Mouse (Mus musculus) C2C12 (cell line): Measurements from ENCODE around the gene Olfr749.

Experiments used
- CEBPB ChIP-seq: IDR thresholded peaks from one replicate; pipeline ENCODE4 v1.6.1; 2011; ENCODE audit warnings: low read depth, mild to moderate bottlenecking, control low read depth, moderate library complexity
- CTCF ChIP-seq: IDR thresholded peaks from one replicate; pipeline ENCODE4 v1.5.1; 2011; ENCODE audit not compliant: control insufficient read depth, insufficient read depth, insufficient read length
- FOSL1 ChIP-seq: IDR thresholded peaks from one replicate; pipeline ENCODE4 v1.8.0; 2011; ENCODE audit warnings: mild to moderate bottlenecking, low read length; ENCODE audit not compliant: poor library complexity, insufficient read depth, severe bottlenecking
- MAX ChIP-seq: IDR thresholded peaks from one replicate; pipeline ENCODE4 v1.6.1; 2011; ENCODE audit warnings: mild to moderate bottlenecking, control low read depth
- MYOD1 ChIP-seq: IDR thresholded peaks from one replicate; pipeline ENCODE4 v1.6.1; 2011; ENCODE audit warnings: low read depth; ENCODE audit not compliant: control insufficient read depth, insufficient read length
- USF1 ChIP-seq: IDR thresholded peaks from one replicate; pipeline ENCODE4 v1.6.1; 2011; ENCODE audit warnings: low read depth, mild to moderate bottlenecking, control low read depth, moderate library complexity

DNA sequence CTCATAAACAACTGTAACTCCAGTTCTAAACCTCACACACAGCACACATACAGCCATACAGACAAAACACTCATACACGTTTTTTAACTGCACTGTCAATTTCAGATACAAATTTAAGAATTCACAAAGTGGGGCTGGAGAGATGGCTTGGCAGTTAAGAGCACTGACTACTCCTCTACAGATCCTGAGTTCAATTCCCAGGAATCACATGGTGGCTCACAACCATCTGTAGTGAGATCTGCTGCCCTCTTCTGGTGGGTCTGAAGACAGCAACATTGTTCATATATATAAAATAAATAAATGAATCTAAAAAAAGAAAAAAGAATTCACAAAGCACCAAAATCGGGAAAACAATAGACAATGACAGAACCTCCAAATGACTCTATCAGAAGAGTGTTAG, 26.4 kb upstream of the Olfr749 start:
- TF ChIP-seq CTCF (no peak), USF1 (no peak), MYOD1 (no peak), FOSL1 (no peak), CEBPB (no peak), MAX (no peak)
